Mouse (Mus musculus) MEL (cell line): Measurements from ENCODE around the gene Nop58. TPM values are rescaled to one million over a fixed set of nuclear protein-coding genes. Genes with fewer than 3 reads are reported as not detected.

Experiments used
- DNase-seq: peaks from one replicate; pipeline ENCODE4 v3.0.0; 2011; ENCODE audit warnings: low read depth, low spot score
- H3K27ac ChIP-seq: 2 replicates; pipeline ENCODE4 v1.5.1; 2012; ENCODE audit warnings: low read depth, mild to moderate bottlenecking, control low read depth, low read length, moderate library complexity; ENCODE audit not compliant: control insufficient read depth
- H3K27me3 ChIP-seq, 2 experiments: fragments of 150-350 bp in 1 of 2; sonication (generic) in 1 of 2; 2 replicates each; pipeline ENCODE4 v1.6.1; 2012; ENCODE audit warnings: low read length in 2 of 2, mild to moderate bottlenecking in 2 of 2, improper control_type of control experiment in 1 of 2, moderate library complexity in 1 of 2; ENCODE audit not compliant: insufficient read depth in 2 of 2, control insufficient read depth in 1 of 2
- H3K36me3 ChIP-seq, 2 experiments: 2 replicates each; pipeline ENCODE4 v1.6.1; 2012 to 2014; ENCODE audit warnings: low read length in 2 of 2, improper control_type of control experiment in 1 of 2, inconsistent platforms in 1 of 2, mild to moderate bottlenecking in 1 of 2; ENCODE audit not compliant: insufficient read depth in 2 of 2, control insufficient read depth in 1 of 2
- H3K4me1 ChIP-seq, 2 experiments: fragments of 150-350 bp in 1 of 2; sonication (generic) in 1 of 2; 2 replicates each; pipeline ENCODE4 v1.6.1; 2012; ENCODE audit warnings: low read length in 2 of 2, improper control_type of control experiment in 1 of 2, mild to moderate bottlenecking in 1 of 2; ENCODE audit not compliant: insufficient read depth in 2 of 2, control insufficient read depth in 1 of 2
- H3K4me3 ChIP-seq, 2 experiments: fragments of 150-350 bp in 1 of 2; sonication (generic) in 1 of 2; 2 replicates each; pipeline ENCODE4 v1.5.1; 2012; ENCODE audit warnings: low read depth in 2 of 2, low read length in 2 of 2, mild to moderate bottlenecking in 2 of 2, moderate library complexity in 2 of 2, control low read depth in 1 of 2, improper control_type of control experiment in 1 of 2; ENCODE audit not compliant: control insufficient read depth in 1 of 2, insufficient read depth in 1 of 2
- H3K79me2 ChIP-seq: 2 replicates; pipeline ENCODE4 v1.6.1; 2012; ENCODE audit warnings: mild to moderate bottlenecking, low read length, moderate library complexity; ENCODE audit not compliant: control insufficient read depth, poor library complexity, insufficient read depth
- H3K9ac ChIP-seq: 2 replicates; pipeline ENCODE4 v1.6.1; 2012; ENCODE audit warnings: low read depth, mild to moderate bottlenecking, control low read depth, low read length, moderate library complexity; ENCODE audit not compliant: control insufficient read depth, poor library complexity, severe bottlenecking
- H3K9me3 ChIP-seq: fragments of 150-350 bp; sonication (generic); replicated peaks from 2 replicates; pipeline ENCODE4 v1.6.1; 2012; ENCODE audit warnings: mild to moderate bottlenecking, low read length, improper control_type of control experiment, moderate library complexity; ENCODE audit not compliant: insufficient read depth
- CHD1 ChIP-seq: IDR thresholded peaks from 2 replicates; pipeline ENCODE4 v1.6.1; 2012; ENCODE audit warnings: low read depth, mild to moderate bottlenecking, inconsistent platforms, low read length, improper control_type of control experiment
- CHD2 ChIP-seq: IDR thresholded peaks from 2 replicates; pipeline ENCODE4 v1.6.1; 2011; ENCODE audit warnings: low read length, improper control_type of control experiment
- CTCF ChIP-seq, 3 experiments: IDR thresholded peaks in 2 of 3; conservative IDR thresholded peaks in 1 of 3; 2 replicates each; pipeline ENCODE4 v1.5.1; 2011 to 2012; ENCODE audit warnings: low read length in 3 of 3, low read depth in 2 of 3, mild to moderate bottlenecking in 2 of 3, improper control_type of control experiment in 1 of 3, inconsistent platforms in 1 of 3, mixed read lengths in 1 of 3, moderate library complexity in 1 of 3; ENCODE audit not compliant: control insufficient read depth in 1 of 3, insufficient read depth in 1 of 3, poor library complexity in 1 of 3, severe bottlenecking in 1 of 3
- E2F4 ChIP-seq: IDR thresholded peaks from 2 replicates; pipeline ENCODE4 v1.6.1; 2011; ENCODE audit warnings: low read depth, low read length, improper control_type of control experiment, borderline replicate concordance
- ELF1 ChIP-seq: IDR thresholded peaks from 2 replicates; pipeline ENCODE4 v1.6.1; 2014; ENCODE audit warnings: low read depth, mild to moderate bottlenecking, inconsistent platforms, low read length, improper control_type of control experiment, moderate library complexity
- ETS1 ChIP-seq: IDR thresholded peaks from 2 replicates; pipeline ENCODE4 v1.6.1; 2012; ENCODE audit warnings: low read depth, mild to moderate bottlenecking, inconsistent platforms, low read length, improper control_type of control experiment, moderate library complexity
- GABPA ChIP-seq: IDR thresholded peaks from 2 replicates; pipeline ENCODE4 v1.6.1; 2012; ENCODE audit warnings: low read depth, mild to moderate bottlenecking, inconsistent platforms, low read length, improper control_type of control experiment, moderate library complexity
- GATA1 ChIP-seq: IDR thresholded peaks from 2 replicates; pipeline ENCODE4 v1.6.1; 2011; ENCODE audit warnings: low read depth, low read length, improper control_type of control experiment
- HCFC1 ChIP-seq: IDR thresholded peaks from 2 replicates; pipeline ENCODE4 v1.6.1; 2012; ENCODE audit warnings: low read depth, mild to moderate bottlenecking, inconsistent platforms, low read length, improper control_type of control experiment, moderate library complexity
- JUND ChIP-seq: IDR thresholded peaks from 2 replicates; pipeline ENCODE4 v1.6.1; 2011; ENCODE audit warnings: low read depth, mild to moderate bottlenecking, improper control_type of control experiment, low read length
- KAT2A ChIP-seq: conservative IDR thresholded peaks from 2 replicates; pipeline ENCODE4 v1.6.1; 2012; ENCODE audit warnings: low read depth, low read length, improper control_type of control experiment, inconsistent platforms
- MEF2A ChIP-seq: IDR thresholded peaks from 2 replicates; pipeline ENCODE4 v1.6.1; 2014; ENCODE audit warnings: low read depth, mild to moderate bottlenecking, inconsistent platforms, low read length, improper control_type of control experiment; ENCODE audit not compliant: poor library complexity, insufficient replicate concordance, severe bottlenecking; ENCODE audit errors: extremely low read depth
- MXI1 ChIP-seq: IDR thresholded peaks from 2 replicates; pipeline ENCODE4 v1.6.1; 2011; ENCODE audit warnings: mild to moderate bottlenecking, low read depth, low read length, improper control_type of control experiment
- NELFE ChIP-seq: IDR thresholded peaks from 2 replicates; pipeline ENCODE4 v1.6.1; 2011; ENCODE audit warnings: low read depth, low read length, improper control_type of control experiment
- POLR2A ChIP-seq, 2 experiments: IDR thresholded peaks; 2 replicates each; pipeline ENCODE4 v1.6.1; 2011 to 2012; ENCODE audit warnings: low read length in 2 of 2, mild to moderate bottlenecking in 2 of 2, control low read depth in 1 of 2, improper control_type of control experiment in 1 of 2, low read depth in 1 of 2, moderate library complexity in 1 of 2; ENCODE audit not compliant: control insufficient read depth in 1 of 2, insufficient read depth in 1 of 2, poor library complexity in 1 of 2
- POLR2AphosphoS2 ChIP-seq: IDR thresholded peaks from 2 replicates; pipeline ENCODE4 v1.6.1; 2011; ENCODE audit warnings: low read length, improper control_type of control experiment
- RAD21 ChIP-seq: IDR thresholded peaks from 2 replicates; pipeline ENCODE4 v1.6.1; 2011; ENCODE audit warnings: mild to moderate bottlenecking, low read depth, low read length, improper control_type of control experiment
- RCOR1 ChIP-seq: IDR thresholded peaks from 2 replicates; pipeline ENCODE4 v1.6.1; 2012; ENCODE audit warnings: low read depth, mild to moderate bottlenecking, inconsistent platforms, low read length, improper control_type of control experiment
- SIN3A ChIP-seq: IDR thresholded peaks from 2 replicates; pipeline ENCODE4 v1.6.1; 2012; ENCODE audit warnings: low read length, improper control_type of control experiment, inconsistent platforms
- TAL1 ChIP-seq: IDR thresholded peaks from 2 replicates; pipeline ENCODE4 v1.6.1; 2012; ENCODE audit warnings: mild to moderate bottlenecking, inconsistent platforms, low read length, moderate library complexity, mixed read lengths
- TBP ChIP-seq: IDR thresholded peaks from 2 replicates; pipeline ENCODE4 v1.8.0; 2011; ENCODE audit warnings: low read depth, low read length, improper control_type of control experiment
- UBTF ChIP-seq: IDR thresholded peaks from 2 replicates; pipeline ENCODE4 v1.6.1; 2012; ENCODE audit warnings: low read depth, mild to moderate bottlenecking, inconsistent platforms, low read length, improper control_type of control experiment, moderate library complexity, borderline replicate concordance; ENCODE audit not compliant: insufficient read depth
- USF1 ChIP-seq: IDR thresholded peaks from 2 replicates; pipeline ENCODE4 v1.6.1; 2014; ENCODE audit warnings: low read depth, mild to moderate bottlenecking, inconsistent platforms, low read length, improper control_type of control experiment, moderate library complexity
- USF2 ChIP-seq, 2 experiments: IDR thresholded peaks; 2 replicates each; pipeline ENCODE4 v1.6.1; 2011 to 2012; ENCODE audit warnings: improper control_type of control experiment in 2 of 2, low read length in 2 of 2, borderline replicate concordance in 1 of 2, inconsistent platforms in 1 of 2, low read depth in 1 of 2, mild to moderate bottlenecking in 1 of 2; ENCODE audit not compliant: insufficient read depth in 1 of 2
- ZMIZ1 ChIP-seq: IDR thresholded peaks from 2 replicates; pipeline ENCODE4 v1.6.1; 2012; ENCODE audit warnings: low read depth, mild to moderate bottlenecking, inconsistent platforms, low read length, improper control_type of control experiment, moderate library complexity
- ZNF384 ChIP-seq: IDR thresholded peaks from 2 replicates; pipeline ENCODE4 v1.6.1; 2012; ENCODE audit warnings: low read depth, mild to moderate bottlenecking, inconsistent platforms, low read length, improper control_type of control experiment
- polyA plus RNA-seq, 2 experiments: library from polyadenylated mRNA; stranded (reverse) in 1 of 2; unstranded in 1 of 2; fragments of >175 nt in 1 of 2; fragments of >200 nt in 1 of 2; gene quantifications; 2 replicates each; pipeline versions ENCODE4 v1.2.1 to v1.2.4; 2012; ENCODE audit warnings: low replicate concordance in 2 of 2, low read depth in 1 of 2; ENCODE audit not compliant: insufficient read length in 2 of 2, insufficient read depth in 1 of 2, missing spikeins in 1 of 2
- total RNA-seq: library from RNA; depleted of rRNA; stranded (reverse); fragments of 300-350 nt; gene quantifications from 2 replicates; pipeline ENCODE4 v1.2.3, GENCODE M21; 2012

Nop58 gene
- total and polyA plus RNA-seq, 3 experiments = 474 to 1,828 (median 590) TPM

GRCm38 (mm10) chr1:59725661-59726060, 40.9 kb downstream of the Nop58 start:
- Histone ChIP-seq H3K27ac (no peak overlapping the region), H3K4me1 (no peaks in the 10 kb centered on the region), H3K27me3 (no peaks in the 10 kb centered on the region), H3K79me2 (no peaks in the 10 kb centered on the region), H3K9me3 (no peaks in the 10 kb centered on the region), H3K4me3 (no peak overlapping the region), H3K9ac (no peak overlapping the region), H3K36me3 (no peaks in the 10 kb centered on the region)
- TF ChIP-seq HCFC1 = no peak
- no peak for TF ChIP-seq MXI1
- TF ChIP-seq ZMIZ1 = no peak
- TF ChIP-seq KAT2A = no peak
- TF ChIP-seq NELFE = no peak
- TF ChIP-seq SIN3A = no peak
- no peak for TF ChIP-seq CHD2
- no peak for TF ChIP-seq ELF1
- no peak for TF ChIP-seq E2F4
- TF ChIP-seq UBTF = no peak
- TF ChIP-seq USF1 = no peak
- TF ChIP-seq GATA1 = no peak
- no peak for DNase-seq

GRCm38 (mm10) chr1:59730106-59730505, 45.3 kb downstream of the Nop58 start:
- H3K9ac ChIP-seq = no peak overlapping the region

GRCm38 (mm10) chr1:59730737-59731136, 46.0 kb downstream of the Nop58 start:
- no peaks in the 10 kb centered on the region for H3K36me3 ChIP-seq
- DNase-seq = no peak
- H3K27me3 ChIP-seq = no peaks in the 10 kb centered on the region

More at GRCm38 (mm10) chr1:59730106-59730505, 45.3 kb downstream of the Nop58 start:
- H3K4me1 ChIP-seq = no peaks in the 10 kb centered on the region
- no peak overlapping the region for H3K4me3 ChIP-seq
- no peaks in the 10 kb centered on the region for H3K79me2 ChIP-seq
- no peaks in the 10 kb centered on the region for H3K27me3 ChIP-seq
- TF ChIP-seq UBTF = no peak
- no peak for TF ChIP-seq ZMIZ1
- no peak for TF ChIP-seq GABPA
- no peak for TF ChIP-seq USF2 (IDR thresholded peaks at IDR 0.05; ENCODE audit: borderline replicate concordance in 1 of 2, insufficient read depth in 1 of 2, low read depth in 1 of 2, low read length in 2 of 2)
- no peak for TF ChIP-seq SIN3A
- TF ChIP-seq ETS1 = no peak
- TF ChIP-seq TAL1 = no peak
- no peak for TF ChIP-seq POLR2AphosphoS2
- no peak for TF ChIP-seq TBP
- TF ChIP-seq CTCF (IDR thresholded peaks at IDR 0.05 in 2 of 3, conservative IDR thresholded peaks at IDR 0.05 in 1 of 3; ENCODE audit: control insufficient read depth in 1 of 3, insufficient read depth in 1 of 3, low read depth in 2 of 3, low read length in 3 of 3, poor library complexity in 1 of 3, severe bottlenecking in 1 of 3) = no peak
- TF ChIP-seq RAD21 = no peak
- DNase-seq = no peak
- H3K36me3 ChIP-seq = no peaks in the 10 kb centered on the region
- H3K27ac ChIP-seq = no peak overlapping the region
- no peaks in the 10 kb centered on the region for H3K9me3 ChIP-seq

More at GRCm38 (mm10) chr1:59730737-59731136, 46.0 kb downstream of the Nop58 start:
- TF ChIP-seq RCOR1 = no peak
- no peak for TF ChIP-seq GABPA
- TF ChIP-seq ZNF384 = no peak
- TF ChIP-seq GATA1 = no peak
- no peak for TF ChIP-seq MEF2A
- no peak for TF ChIP-seq CHD1
- TF ChIP-seq ETS1 = no peak
- TF ChIP-seq UBTF = no peak
- TF ChIP-seq POLR2A (IDR thresholded peaks at IDR 0.05; ENCODE audit: control insufficient read depth in 1 of 2, insufficient read depth in 1 of 2, low read depth in 1 of 2, low read length in 2 of 2, poor library complexity in 1 of 2) = no peak
- TF ChIP-seq ELF1 = no peak
- no peak for TF ChIP-seq JUND
- H3K4me3 ChIP-seq = no peak overlapping the region
- no peaks in the 10 kb centered on the region for H3K79me2 ChIP-seq
- H3K4me1 ChIP-seq = no peaks in the 10 kb centered on the region
- H3K9ac ChIP-seq = no peak overlapping the region
- H3K9me3 ChIP-seq = no peaks in the 10 kb centered on the region
- H3K27ac ChIP-seq = no peak overlapping the region
